Mouse (Mus musculus) ES-Bruce4 (cell line): ENCODE results near the gene Gcnt7. TPM values are rescaled to one million over a fixed set of nuclear protein-coding genes. Genes with fewer than 3 reads are reported as not detected.

Experiments used
- H3K27ac ChIP-seq: 2 replicates; pipeline ENCODE4 v1.5.1; 2012; ENCODE audit warnings: low read length, inconsistent platforms; ENCODE audit not compliant: insufficient read depth
- H3K27me3 ChIP-seq: 2 replicates; pipeline ENCODE4 v1.6.1; 2012; ENCODE audit warnings: mild to moderate bottlenecking, low read length, inconsistent platforms; ENCODE audit not compliant: control insufficient read depth, poor library complexity, insufficient read depth, severe bottlenecking
- H3K36me3 ChIP-seq: 2 replicates; pipeline ENCODE4 v1.6.1; 2012; ENCODE audit warnings: inconsistent platforms, mild to moderate bottlenecking, low read length, moderate library complexity; ENCODE audit not compliant: control insufficient read depth, poor library complexity, insufficient read depth, severe bottlenecking
- H3K4me1 ChIP-seq: one replicate; pipeline ENCODE4 v1.8.1; 2011; ENCODE audit warnings: low read length; ENCODE audit not compliant: control insufficient read depth, insufficient read depth
- H3K4me3 ChIP-seq: 2 replicates; pipeline ENCODE4 v1.5.1; 2011; ENCODE audit warnings: low read depth, mild to moderate bottlenecking, low read length
- H3K9ac ChIP-seq: 2 replicates; pipeline ENCODE4 v1.6.1; 2012; ENCODE audit warnings: low read depth, mild to moderate bottlenecking, inconsistent platforms; ENCODE audit not compliant: poor library complexity, severe bottlenecking
- H3K9me3 ChIP-seq: replicated peaks from 2 replicates; pipeline ENCODE4 v1.6.1; 2012; ENCODE audit warnings: mild to moderate bottlenecking, low read length, inconsistent platforms; ENCODE audit not compliant: control insufficient read depth, poor library complexity, insufficient read depth, severe bottlenecking
- CTCF ChIP-seq: IDR thresholded peaks from one replicate; pipeline ENCODE4 v1.8.1; 2011; ENCODE audit warnings: low read depth, low read length
- EP300 ChIP-seq: IDR thresholded peaks from 2 replicates; pipeline ENCODE4 v1.6.1; 2011; ENCODE audit warnings: low read depth, low read length; ENCODE audit not compliant: insufficient read depth
- POLR2A ChIP-seq: IDR thresholded peaks from one replicate; pipeline ENCODE4 v1.8.1; 2011; ENCODE audit warnings: low read length; ENCODE audit not compliant: insufficient read depth
- polyA plus RNA-seq: library from polyadenylated mRNA; stranded (reverse); fragments of >200 nt; gene quantifications from 2 replicates; pipeline ENCODE4 v1.2.4, GENCODE M21; 2011; ENCODE audit warnings: low read depth; ENCODE audit not compliant: missing spikeins, insufficient read depth, insufficient read length

The Gcnt7 gene
- polyA plus RNA-seq, 1 experiment = not detected

- no peak for TF ChIP-seq EP300
- no peak for TF ChIP-seq CTCF
- no peak for TF ChIP-seq POLR2A
- Histone ChIP-seq H3K36me3 (peaks cover 6% of the 10 kb centered on the region), H3K9ac (no peak overlapping the region), H3K27ac (no peak overlapping the region), H3K27me3 (no peaks in the 10 kb centered on the region), H3K9me3 (no peaks in the 10 kb centered on the region), H3K4me3 (no peak overlapping the region), H3K4me1 (no peaks in the 10 kb centered on the region)
Measured at GRCm38 (mm10) chr2:172467206-172467605, 8.8 kb upstream of the Gcnt7 start.

GRCm38 (mm10) chr2:172466427-172467132 lies 8.2 kb upstream of the Gcnt7 start:
- peaks cover 6% of the 10 kb centered on the region for H3K36me3 ChIP-seq
- H3K27ac ChIP-seq = no peak overlapping the region
- no peak overlapping the region for H3K4me3 ChIP-seq
- H3K9me3 ChIP-seq = no peaks in the 10 kb centered on the region
- no peaks in the 10 kb centered on the region for H3K4me1 ChIP-seq
- no peak overlapping the region for H3K9ac ChIP-seq
- no peak for TF ChIP-seq CTCF
- TF ChIP-seq POLR2A = no peak
- TF ChIP-seq EP300 = no peak
- H3K27me3 ChIP-seq = no peaks in the 10 kb centered on the region

GRCm38 (mm10) chr2:172462813-172463212 lies 4.4 kb upstream of the Gcnt7 start:
- no peaks in the 10 kb centered on the region for H3K4me1 ChIP-seq
- no peak overlapping the region for H3K4me3 ChIP-seq
- TF ChIP-seq POLR2A (no peak), CTCF (no peak), EP300 (no peak)
- H3K27me3 ChIP-seq = no peaks in the 10 kb centered on the region
- H3K9me3 ChIP-seq = no peaks in the 10 kb centered on the region
- H3K36me3 ChIP-seq = peaks cover 6% of the 10 kb centered on the region
- no peak overlapping the region for H3K27ac ChIP-seq
- no peak overlapping the region for H3K9ac ChIP-seq

GRCm38 (mm10) chr2:172460647-172461046 lies 2.3 kb upstream of the Gcnt7 start:
- H3K36me3 ChIP-seq = no peaks in the 10 kb centered on the region; the same call in 1 of the 2 replicates
- no peaks in the 10 kb centered on the region for H3K4me1 ChIP-seq
- H3K27me3 ChIP-seq = no peaks in the 10 kb centered on the region
- H3K9ac ChIP-seq = no peak overlapping the region
- TF ChIP-seq EP300 = no peak
- no peak for TF ChIP-seq POLR2A
- no peak for TF ChIP-seq CTCF
- H3K9me3 ChIP-seq = no peaks in the 10 kb centered on the region
- no peak overlapping the region for H3K4me3 ChIP-seq
- H3K27ac ChIP-seq = no peak overlapping the region

- H3K4me1 ChIP-seq = no peaks in the 10 kb centered on the region
- TF ChIP-seq EP300 = no peak
- no peak for TF ChIP-seq CTCF
- TF ChIP-seq POLR2A = no peak
- H3K9me3 ChIP-seq = no peaks in the 10 kb centered on the region
- no peak overlapping the region for H3K27ac ChIP-seq
- no peak overlapping the region for H3K9ac ChIP-seq
- H3K36me3 ChIP-seq = peaks cover 4% of the 10 kb centered on the region; the same call in 1 of the 2 replicates
- H3K27me3 ChIP-seq = no peaks in the 10 kb centered on the region
- no peak overlapping the region for H3K4me3 ChIP-seq
Measured at GRCm38 (mm10) chr2:172452458-172452857, 5.9 kb downstream of the Gcnt7 start.

GRCm38 (mm10) chr2:172452031-172452430 lies 6.4 kb downstream of the Gcnt7 start:
- Histone ChIP-seq H3K9ac (no peak overlapping the region), H3K27ac (no peak overlapping the region), H3K4me1 (no peaks in the 10 kb centered on the region), H3K36me3 (peaks cover 4% of the 10 kb centered on the region; the same call in 1 of the 2 replicates), H3K4me3 (no peak overlapping the region), H3K9me3 (no peaks in the 10 kb centered on the region), H3K27me3 (no peaks in the 10 kb centered on the region)
- no peak for TF ChIP-seq CTCF
- TF ChIP-seq POLR2A = no peak
- TF ChIP-seq EP300 = no peak
